Mouse (Mus musculus) intestine, embryonic 16.5 days (tissue): ENCODE data around the gene Fam49a. TPM values are rescaled to one million over a fixed set of nuclear protein-coding genes. Genes with fewer than 3 reads are reported as not detected.

Experiments used
- ATAC-seq: fragments of 200-750 bp; cut with Nextera tagmentation; 2 replicates; pipeline ENCODE4 v1.8.0; 2017; ENCODE audit warnings: moderate TSS enrichment, moderate library complexity
- H3K27ac ChIP-seq: fragments of 300-500 bp; sonication (generic); 2 replicates; pipeline ENCODE4 v1.5.1; 2014; ENCODE audit warnings: mild to moderate bottlenecking, low read length
- H3K27me3 ChIP-seq: fragments of 300-500 bp; sonication (generic); replicated peaks from 2 replicates; pipeline ENCODE4 v1.6.1; 2014; ENCODE audit warnings: low read length, control low read depth, mixed read lengths; ENCODE audit not compliant: control insufficient read depth, insufficient read depth
- H3K36me3 ChIP-seq: fragments of 300-500 bp; sonication (generic); 2 replicates; pipeline ENCODE4 v1.6.1; 2014; ENCODE audit warnings: low read length, control low read depth; ENCODE audit not compliant: control insufficient read depth, insufficient read depth
- H3K4me1 ChIP-seq: fragments of 300-500 bp; sonication (generic); 2 replicates; pipeline ENCODE4 v1.6.1; 2014; ENCODE audit warnings: low read length, control low read depth, mixed read lengths; ENCODE audit not compliant: control insufficient read depth, insufficient read depth
- H3K4me2 ChIP-seq: fragments of 300-500 bp; sonication (generic); 2 replicates; pipeline ENCODE4 v1.6.1; 2014; ENCODE audit warnings: low read depth, low read length, control low read depth
- H3K4me3 ChIP-seq: fragments of 300-500 bp; sonication (generic); 2 replicates; pipeline ENCODE4 v1.5.1; 2014; ENCODE audit warnings: mild to moderate bottlenecking, low read length
- H3K9ac ChIP-seq: fragments of 300-500 bp; sonication (generic); 2 replicates; pipeline ENCODE4 v1.6.1; 2014; ENCODE audit warnings: low read depth, low read length
- H3K9me3 ChIP-seq: fragments of 300-500 bp; sonication (generic); 2 replicates; pipeline ENCODE4 v1.6.1; 2016; ENCODE audit warnings: low read length, control low read depth; ENCODE audit not compliant: control insufficient read depth
- WGBS: fragments of 180-500 bp; shearing (Covaris S2); extraction: QIAGEN DNeasy Blood & Tissue Kit; methylation state at CpG from one replicate; pipeline ENCODE4 v1.1.7; 2014; 5-methylcytosine and 5-hydroxymethylcytosine counted together
- polyA plus RNA-seq: library from polyadenylated mRNA; unstranded; fragments of >200 nt; fragmentation: Nextera tagmentation; extraction: Ambion mirVana; gene quantifications from 2 replicates; pipeline ENCODE4 v1.2.1, GENCODE M21; 2015

Fam49a gene
- polyA plus RNA-seq, 1 experiment from 2014 or later: 8.6 TPM

GRCm38 (mm10) chr12:12356946-12357345, 95.0 kb downstream of the Fam49a start:
- WGBS: 71% methylated on average over 5 of the region's 5 CpGs
- no peak for ATAC-seq

GRCm38 (mm10) chr12:12359923-12360322, 98.0 kb downstream of the Fam49a start:
- Histone ChIP-seq H3K27ac (no peak overlapping the region), H3K4me3 (no peak overlapping the region), H3K27me3 (no peaks in the 10 kb centered on the region), H3K4me2 (no peak overlapping the region), H3K9me3 (no peaks in the 10 kb centered on the region), H3K4me1 (no peaks in the 10 kb centered on the region), H3K9ac (no peak overlapping the region), H3K36me3 (no peaks in the 10 kb centered on the region)
- 93% methylated on average over 5 of the region's 5 CpGs for WGBS
- ATAC-seq: no peak

More at GRCm38 (mm10) chr12:12356946-12357345, 95.0 kb downstream of the Fam49a start:
- Histone ChIP-seq H3K4me3 (no peak overlapping the region), H3K36me3 (no peaks in the 10 kb centered on the region), H3K27me3 (no peaks in the 10 kb centered on the region), H3K9me3 (no peaks in the 10 kb centered on the region), H3K4me2 (no peak overlapping the region), H3K9ac (no peak overlapping the region), H3K27ac (no peak overlapping the region), H3K4me1 (0 out of 2 replicates have a peak, but pooled peaks cover 2% of the 10 kb centered on the region)

- Histone ChIP-seq H3K36me3 (no peaks in the 10 kb centered on the region), H3K27ac (no peak overlapping the region), H3K4me2 (no peak overlapping the region), H3K9me3 (no peaks in the 10 kb centered on the region), H3K4me1 (no peaks in the 10 kb centered on the region), H3K9ac (no peak overlapping the region), H3K27me3 (no peaks in the 10 kb centered on the region), H3K4me3 (no peak overlapping the region)
- WGBS: 94% methylated on average over 10 of the region's 10 CpGs
- ATAC-seq: no peak
These were observed 100.4 kb downstream of the Fam49a start for GRCm38 (mm10) chr12:12362371-12362770.

DNA sequence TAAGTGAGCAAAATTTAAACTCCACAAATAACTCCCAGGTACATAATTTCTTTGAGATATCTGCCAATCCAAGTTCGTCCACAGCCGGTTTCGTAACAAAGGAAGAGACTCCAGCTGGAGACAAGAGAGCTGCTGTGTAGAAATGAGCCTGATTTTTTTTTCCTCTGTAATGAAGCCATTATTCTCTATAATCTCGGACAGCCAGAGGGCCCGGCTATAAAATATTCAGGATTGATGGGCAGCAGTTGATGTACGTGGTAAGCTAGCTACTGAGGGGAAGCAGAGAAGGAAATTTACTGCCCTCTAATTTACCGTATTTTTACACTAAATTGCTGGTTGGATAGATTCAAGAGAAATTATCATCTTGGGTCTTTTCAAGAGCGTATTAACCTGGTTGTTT, 102.3 kb downstream of the Fam49a start:
- ATAC-seq: no peak
- 78% methylated on average over 8 of the region's 8 CpGs for WGBS
- Histone ChIP-seq H3K36me3 (no peaks in the 10 kb centered on the region), H3K27ac (no peak overlapping the region), H3K9me3 (no peaks in the 10 kb centered on the region), H3K9ac (no peak overlapping the region), H3K27me3 (no peaks in the 10 kb centered on the region), H3K4me1 (no peaks in the 10 kb centered on the region), H3K4me3 (no peak overlapping the region), H3K4me2 (no peak overlapping the region)

DNA sequence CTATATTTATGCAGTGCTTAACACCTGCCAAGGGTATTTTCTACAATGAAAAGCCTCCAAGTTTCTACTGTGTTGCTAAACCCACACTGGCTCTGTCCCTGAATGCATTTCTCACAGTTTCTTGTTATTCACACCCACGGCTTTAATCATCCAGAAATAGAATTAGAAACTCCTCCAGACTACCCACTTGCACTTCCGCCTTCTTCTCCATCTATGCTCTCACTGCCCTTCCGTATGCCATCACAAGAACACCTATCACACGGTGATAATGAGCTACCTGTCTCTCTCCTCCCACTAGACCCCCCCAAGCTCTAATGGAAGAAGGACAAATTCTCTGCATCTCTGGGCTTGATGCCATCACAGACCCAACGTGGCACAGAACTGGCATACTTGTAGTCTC, 105.5 kb downstream of the Fam49a start:
- H3K27ac ChIP-seq: no peak overlapping the region
- no peaks in the 10 kb centered on the region for H3K27me3 ChIP-seq
- H3K9ac ChIP-seq: no peak overlapping the region
- H3K4me1 ChIP-seq: no peaks in the 10 kb centered on the region
- no peak overlapping the region for H3K4me3 ChIP-seq
- 81% methylated on average over 5 of the region's 5 CpGs for WGBS
- no peak for ATAC-seq
- H3K4me2 ChIP-seq: no peak overlapping the region
- H3K36me3 ChIP-seq: no peaks in the 10 kb centered on the region
- no peaks in the 10 kb centered on the region for H3K9me3 ChIP-seq

DNA sequence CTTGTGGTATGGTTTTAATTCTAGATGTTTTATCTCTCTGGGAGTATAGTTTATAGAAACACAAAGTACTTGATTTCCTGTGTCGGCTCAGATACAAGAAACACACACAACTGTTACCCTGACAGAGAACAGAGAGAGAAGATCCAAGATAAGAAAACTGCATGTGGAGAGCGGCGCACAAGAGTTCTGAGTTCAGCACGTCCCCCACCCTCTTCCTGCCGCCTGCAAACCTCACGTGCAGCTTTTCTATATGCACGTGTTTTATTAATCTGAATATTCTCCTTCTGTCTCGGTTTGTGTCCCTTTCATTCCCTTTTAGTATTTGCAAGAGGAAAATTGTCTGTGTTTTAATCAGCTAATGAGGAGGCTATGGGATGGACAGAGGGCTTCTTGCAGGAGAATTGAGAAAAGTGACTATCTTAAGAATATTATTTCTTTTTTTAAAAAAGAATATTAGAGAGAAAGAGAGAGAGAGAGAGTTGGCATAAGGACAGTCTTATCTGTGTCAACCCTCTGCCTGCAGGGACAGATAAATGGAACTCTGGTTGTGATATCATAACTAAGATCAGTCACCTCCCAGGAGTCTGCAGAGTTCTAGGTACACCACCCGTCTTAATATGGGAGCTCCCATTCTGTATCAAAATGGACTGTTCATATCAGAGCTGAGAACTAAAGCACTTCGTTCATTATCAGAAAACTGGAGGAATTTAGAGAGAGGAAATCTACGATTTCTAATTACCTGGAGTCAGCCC, 111.3 kb downstream of the Fam49a start:
- ATAC-seq: no peak
- no peaks in the 10 kb centered on the region for H3K9me3 ChIP-seq
- no peaks in the 10 kb centered on the region for H3K36me3 ChIP-seq
- no peak overlapping the region for H3K4me3 ChIP-seq
- H3K9ac ChIP-seq: no peak overlapping the region
- H3K4me1 ChIP-seq: no peaks in the 10 kb centered on the region
- H3K27me3 ChIP-seq: no peaks in the 10 kb centered on the region
- WGBS: 66% methylated on average over 11 of the region's 11 CpGs
- no peak overlapping the region for H3K4me2 ChIP-seq
- H3K27ac ChIP-seq: no peak overlapping the region

- no peak overlapping the region for H3K9ac ChIP-seq
- H3K4me2 ChIP-seq: no peak overlapping the region
- no peaks in the 10 kb centered on the region for H3K4me1 ChIP-seq
- no peak overlapping the region for H3K4me3 ChIP-seq
- WGBS: 60% methylated on average over 2 of the region's 2 CpGs
- no peaks in the 10 kb centered on the region for H3K27me3 ChIP-seq
- no peaks in the 10 kb centered on the region for H3K9me3 ChIP-seq
- no peak overlapping the region for H3K27ac ChIP-seq
- ATAC-seq: no peak
- no peaks in the 10 kb centered on the region for H3K36me3 ChIP-seq
These were observed 117.1 kb downstream of the Fam49a start for GRCm38 (mm10) chr12:12379056-12379455.

- ATAC-seq: no peak
- WGBS: 78% methylated on average over 1 of the region's 1 CpGs
These were observed 127.3 kb downstream of the Fam49a start for GRCm38 (mm10) chr12:12389271-12389670.

GRCm38 (mm10) chr12:12396224-12396623, 134.3 kb downstream of the Fam49a start:
- Histone ChIP-seq H3K9me3 (no peaks in the 10 kb centered on the region), H3K4me2 (no peak overlapping the region), H3K27me3 (no peaks in the 10 kb centered on the region), H3K9ac (no peak overlapping the region), H3K4me3 (no peak overlapping the region), H3K27ac (no peak overlapping the region), H3K4me1 (no peaks in the 10 kb centered on the region), H3K36me3 (no peaks in the 10 kb centered on the region)
- 23% methylated on average over 6 of the region's 6 CpGs for WGBS
- no peak for ATAC-seq

More at GRCm38 (mm10) chr12:12389271-12389670, 127.3 kb downstream of the Fam49a start:
- no peak overlapping the region for H3K4me3 ChIP-seq
- no peaks in the 10 kb centered on the region for H3K27me3 ChIP-seq
- no peak overlapping the region for H3K4me2 ChIP-seq
- no peaks in the 10 kb centered on the region for H3K4me1 ChIP-seq
- no peak overlapping the region for H3K27ac ChIP-seq
- H3K9me3 ChIP-seq: no peaks in the 10 kb centered on the region
- no peak overlapping the region for H3K9ac ChIP-seq
- H3K36me3 ChIP-seq: no peaks in the 10 kb centered on the region
